Mouse (Mus musculus) forebrain, embryonic 11.5 days (tissue): ENCODE measurements around the gene Pnliprp2. TPM values are rescaled to one million over a fixed set of nuclear protein-coding genes. Genes with fewer than 3 reads are reported as not detected.

ENCODE experiments used
- ATAC-seq: fragments of 200-750 bp; cut with Nextera tagmentation; replicated peaks from 2 replicates; pipeline ENCODE4 v1.8.0; 2017; ENCODE audit warnings: moderate TSS enrichment; ENCODE audit not compliant: low FRiP score
- DNase-seq: peaks from one replicate; pipeline ENCODE4 v3.0.0-alpha.2; 2017; ENCODE audit warnings: low spot score
- H3K27ac ChIP-seq: fragments of 300-500 bp; sonication (generic); 2 replicates; pipeline ENCODE4 v1.5.1; 2014; ENCODE audit warnings: low read depth, low read length
- H3K27me3 ChIP-seq: fragments of 300-500 bp; sonication (generic); 2 replicates; pipeline ENCODE4 v1.6.1; 2014; ENCODE audit warnings: mild to moderate bottlenecking, low read length, mixed read lengths; ENCODE audit not compliant: control insufficient read depth, insufficient read depth
- H3K36me3 ChIP-seq: fragments of 300-500 bp; sonication (generic); 2 replicates; pipeline ENCODE4 v1.6.1; 2014; ENCODE audit warnings: mild to moderate bottlenecking, low read length, moderate library complexity, mixed read lengths; ENCODE audit not compliant: control insufficient read depth, insufficient read depth
- H3K4me1 ChIP-seq: fragments of 300-500 bp; sonication (generic); replicated peaks from 2 replicates; pipeline ENCODE4 v1.6.1; 2014; ENCODE audit warnings: low read length, mixed read lengths; ENCODE audit not compliant: control insufficient read depth, insufficient read depth
- H3K4me2 ChIP-seq: fragments of 300-500 bp; sonication (generic); 2 replicates; pipeline ENCODE4 v1.6.1; 2014; ENCODE audit warnings: low read depth, mild to moderate bottlenecking, low read length, moderate library complexity, mixed read lengths; ENCODE audit not compliant: severe bottlenecking
- H3K4me3 ChIP-seq: fragments of 300-500 bp; sonication (generic); 2 replicates; pipeline ENCODE4 v1.5.1; 2014; ENCODE audit warnings: low read depth, low read length
- H3K9ac ChIP-seq: fragments of 300-500 bp; sonication (generic); 2 replicates; pipeline ENCODE4 v1.6.1; 2014; ENCODE audit warnings: low read length
- H3K9me3 ChIP-seq: fragments of 300-500 bp; sonication (generic); 2 replicates; pipeline ENCODE4 v1.6.1; 2016; ENCODE audit warnings: low read length, mixed read lengths; ENCODE audit not compliant: control insufficient read depth
- WGBS: fragments of 180-500 bp; shearing (Covaris S2); extraction: QIAGEN DNeasy Blood & Tissue Kit; methylation state at CpG from one replicate; pipeline ENCODE4 v1.1.7; 2014; 5-methylcytosine and 5-hydroxymethylcytosine counted together
- polyA plus RNA-seq: library from polyadenylated mRNA; unstranded; fragments of >200 nt; fragmentation: Nextera tagmentation; extraction: Ambion mirVana; gene quantifications from 2 replicates; pipeline ENCODE4 v1.2.1, GENCODE M21; 2014

Pnliprp2 gene
- not detected in 2 replicates for polyA plus RNA-seq

GRCm38 (mm10) chr19:58759423-58759822 is at the start of gene Pnliprp2:
Gene Pnliprp2 (plus strand): TSS chr19:58759719.
- H3K36me3 ChIP-seq: no peaks in the 10 kb centered on the region
- H3K4me3 ChIP-seq: no peak within 1 kb of the TSS
- no peaks in the 10 kb centered on the region for H3K9me3 ChIP-seq
- ATAC-seq (no peak), DNase-seq (no peak)
- no peaks in the 10 kb centered on the region for H3K27me3 ChIP-seq
- H3K9ac ChIP-seq: no peak within 1 kb of the TSS
- no peak within 1 kb of the TSS for H3K4me2 ChIP-seq
- H3K27ac ChIP-seq: no peak within 1 kb of the TSS
- WGBS: 66% methylated on average over 9 of the region's 9 CpGs
- no peaks in the 10 kb centered on the region for H3K4me1 ChIP-seq

GRCm38 (mm10) chr19:58717925-58718324 is 41.6 kb upstream of the Pnliprp2 start:
- H3K4me2 ChIP-seq: no peak overlapping the region
- WGBS: 93% methylated on average over 4 of the region's 4 CpGs
- no peaks in the 10 kb centered on the region for H3K9me3 ChIP-seq
- H3K4me1 ChIP-seq: no peaks in the 10 kb centered on the region
- H3K27me3 ChIP-seq: no peaks in the 10 kb centered on the region
- H3K27ac ChIP-seq: no peak overlapping the region
- no peak for ATAC-seq
- no peaks in the 10 kb centered on the region for H3K36me3 ChIP-seq
- DNase-seq: no peak
- H3K9ac ChIP-seq: no peak overlapping the region
- no peak overlapping the region for H3K4me3 ChIP-seq

- no peak for ATAC-seq
- Histone ChIP-seq H3K9ac (no peak overlapping the region), H3K36me3 (no peaks in the 10 kb centered on the region), H3K27me3 (no peaks in the 10 kb centered on the region), H3K9me3 (no peaks in the 10 kb centered on the region), H3K27ac (no peak overlapping the region), H3K4me2 (no peak overlapping the region), H3K4me3 (no peak overlapping the region), H3K4me1 (no peaks in the 10 kb centered on the region)
- DNase-seq: no peak
These were observed 39.1 kb upstream of the Pnliprp2 start for GRCm38 (mm10) chr19:58720439-58720838.

GRCm38 (mm10) chr19:58726551-58726950 is 33.0 kb upstream of the Pnliprp2 start:
- Histone ChIP-seq H3K4me2 (no peak overlapping the region), H3K4me3 (no peak overlapping the region), H3K9me3 (no peaks in the 10 kb centered on the region), H3K9ac (no peak overlapping the region), H3K36me3 (no peaks in the 10 kb centered on the region), H3K4me1 (no peaks in the 10 kb centered on the region), H3K27ac (no peak overlapping the region), H3K27me3 (no peaks in the 10 kb centered on the region)
- ATAC-seq: no peak
- 86% methylated on average over 5 of the region's 5 CpGs for WGBS
- no peak for DNase-seq

GRCm38 (mm10) chr19:58727756-58728155 is 31.8 kb upstream of the Pnliprp2 start:
- WGBS: 77% methylated on average over 5 of the region's 5 CpGs
- Histone ChIP-seq H3K9ac (no peak overlapping the region), H3K27ac (no peak overlapping the region), H3K27me3 (no peaks in the 10 kb centered on the region), H3K36me3 (no peaks in the 10 kb centered on the region), H3K4me3 (no peak overlapping the region), H3K9me3 (no peaks in the 10 kb centered on the region), H3K4me1 (no peaks in the 10 kb centered on the region), H3K4me2 (no peak overlapping the region)
- no peak for ATAC-seq
- no peak for DNase-seq

GRCm38 (mm10) chr19:58728445-58729031 is 31.0 kb upstream of the Pnliprp2 start, which contains the start of gene Pnliprp1:
Gene Pnliprp1 (plus strand): TSS chr19:58728887.
- no peaks in the 10 kb centered on the region for H3K27me3 ChIP-seq
- DNase-seq (no peak), ATAC-seq (no peak)
- WGBS: 67% methylated on average over 5 of the region's 5 CpGs
- H3K4me3 ChIP-seq: no peak within 1 kb of the TSS
- no peaks in the 10 kb centered on the region for H3K4me1 ChIP-seq
- no peak within 1 kb of the TSS for H3K4me2 ChIP-seq
- H3K27ac ChIP-seq: no peak within 1 kb of the TSS
- H3K9ac ChIP-seq: no peak within 1 kb of the TSS
- H3K9me3 ChIP-seq: no peaks in the 10 kb centered on the region
- no peaks in the 10 kb centered on the region for H3K36me3 ChIP-seq

GRCm38 (mm10) chr19:58733216-58733615 is 26.3 kb upstream of the Pnliprp2 start:
- 83% methylated on average over 6 of the region's 6 CpGs for WGBS
- no peaks in the 10 kb centered on the region for H3K9me3 ChIP-seq
- H3K27ac ChIP-seq: no peak overlapping the region
- H3K4me3 ChIP-seq: no peak overlapping the region
- H3K27me3 ChIP-seq: no peaks in the 10 kb centered on the region
- H3K36me3 ChIP-seq: no peaks in the 10 kb centered on the region
- DNase-seq: no peak
- no peak overlapping the region for H3K4me2 ChIP-seq
- H3K9ac ChIP-seq: no peak overlapping the region
- ATAC-seq: no peak
- no peaks in the 10 kb centered on the region for H3K4me1 ChIP-seq

GRCm38 (mm10) chr19:58738111-58738510 is 21.4 kb upstream of the Pnliprp2 start:
- no peak overlapping the region for H3K27ac ChIP-seq
- H3K9ac ChIP-seq: no peak overlapping the region
- DNase-seq (no peak), ATAC-seq (no peak)
- no peak overlapping the region for H3K4me3 ChIP-seq
- no peaks in the 10 kb centered on the region for H3K27me3 ChIP-seq
- no peak overlapping the region for H3K4me2 ChIP-seq
- 92% methylated on average over 4 of the region's 4 CpGs for WGBS
- H3K4me1 ChIP-seq: no peaks in the 10 kb centered on the region
- H3K36me3 ChIP-seq: no peaks in the 10 kb centered on the region
- H3K9me3 ChIP-seq: no peaks in the 10 kb centered on the region

GRCm38 (mm10) chr19:58741036-58741435 is 18.5 kb upstream of the Pnliprp2 start:
- 63% methylated on average over 6 of the region's 6 CpGs for WGBS
- Histone ChIP-seq H3K4me3 (no peak overlapping the region), H3K9ac (no peak overlapping the region), H3K27ac (no peak overlapping the region), H3K4me1 (no peaks in the 10 kb centered on the region), H3K36me3 (no peaks in the 10 kb centered on the region), H3K9me3 (no peaks in the 10 kb centered on the region), H3K27me3 (no peaks in the 10 kb centered on the region), H3K4me2 (no peak overlapping the region)
- ATAC-seq (no peak), DNase-seq (no peak)
